Mouse (Mus musculus): ENCODE data around the gene Mrps18b.
"Not testable (repeated sequence)": the region's sequence is repeated elsewhere in the genome, so short reads cannot be mapped to it uniquely, and the experiment has no call there.

The Mrps18b gene

DNA sequence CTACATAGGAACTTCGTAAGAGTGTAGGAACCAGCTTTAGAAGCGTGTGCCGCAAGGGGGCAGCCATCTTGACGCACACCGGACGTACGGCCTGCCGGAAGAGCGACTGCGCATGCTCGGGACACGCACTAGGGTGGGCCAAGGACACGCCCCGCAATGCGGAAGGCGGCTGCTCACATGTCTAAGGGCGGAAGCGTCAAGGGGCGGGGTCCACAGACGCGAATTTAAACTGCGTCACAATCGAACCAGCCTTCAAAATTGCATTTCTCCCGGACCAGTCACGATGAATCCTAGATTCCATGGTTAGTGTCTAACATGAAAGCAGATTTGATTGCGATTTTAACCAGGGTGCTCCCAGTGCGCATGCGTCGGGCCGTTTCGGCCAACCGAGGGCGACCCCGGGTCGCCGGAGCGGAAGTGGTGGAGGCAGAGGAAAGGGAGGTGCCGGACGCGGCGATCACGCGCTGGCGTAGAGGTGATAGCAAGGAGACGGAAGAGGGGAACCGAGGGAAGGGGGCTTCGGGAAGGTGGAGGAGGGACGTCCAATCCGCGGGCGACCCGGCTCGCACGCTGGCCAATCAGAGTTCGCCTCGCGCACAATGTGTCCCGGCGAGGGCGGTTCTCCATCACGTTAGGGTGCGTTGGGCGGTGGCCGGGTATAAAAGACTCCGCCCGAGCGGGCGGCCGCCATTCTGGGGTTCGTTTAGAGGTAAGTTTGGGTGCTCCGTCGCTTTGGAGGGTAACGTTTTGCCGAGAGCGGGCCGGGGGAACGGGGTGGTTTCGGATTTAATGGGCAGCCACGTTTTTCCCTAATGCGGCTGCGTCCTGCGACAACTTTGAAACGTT, at the start of gene Mrps18b, which contains the start of gene Ppp1r10:
Gene Mrps18b, minus strand, starts transcription at position 93 of the 846 bp plus-strand sequence.
Gene Ppp1r10, plus strand, starts transcription at position 138 of the 846 bp plus-strand sequence.
- peak; percentile 100 for DNase-seq

- DNase-seq, result no peak
These were observed 47.1 kb upstream of the Mrps18b start for GRCm38 (mm10) chr17:35963279-35963678.

DNA sequence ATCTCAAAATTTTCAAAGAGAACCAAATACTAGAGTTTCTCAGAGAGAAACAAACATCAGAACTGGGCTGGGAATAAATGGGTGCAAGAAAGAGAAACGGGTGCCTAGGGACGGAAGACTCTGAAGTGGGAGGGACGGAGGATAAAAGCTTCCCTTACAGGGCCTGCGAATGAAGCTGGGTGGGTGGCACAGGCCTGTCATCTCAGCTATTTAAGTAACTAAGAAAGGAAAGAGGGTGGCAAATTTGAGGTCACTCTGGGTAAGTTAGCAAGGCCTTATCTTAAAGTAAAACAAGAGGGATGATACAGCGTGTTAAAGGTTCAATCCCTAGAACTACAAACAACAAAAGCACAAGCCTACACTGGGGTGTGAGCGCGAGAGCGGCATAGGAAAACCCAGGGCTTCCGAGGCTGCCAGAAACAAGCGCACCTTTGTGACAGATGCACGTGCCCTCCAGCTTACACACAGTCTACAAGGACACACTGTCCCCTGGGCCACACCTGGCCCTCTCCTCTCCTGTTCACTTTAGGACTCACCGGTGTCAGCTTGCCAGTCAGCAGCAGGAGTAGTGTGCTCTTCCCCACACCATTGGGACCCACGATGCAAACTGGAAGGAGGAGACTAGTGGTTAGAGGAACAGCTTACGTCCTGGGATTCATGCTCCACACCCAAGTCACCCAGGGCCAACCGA, 42.5 kb upstream of the Mrps18b start:
- no peak for DNase-seq

- no peak for DNase-seq
These were observed 38.5 kb upstream of the Mrps18b start for GRCm38 (mm10) chr17:35954665-35955064.

GRCm38 (mm10) chr17:35952559-35952958, 36.4 kb upstream of the Mrps18b start:
- not testable (repeated sequence) for DNase-seq

DNA sequence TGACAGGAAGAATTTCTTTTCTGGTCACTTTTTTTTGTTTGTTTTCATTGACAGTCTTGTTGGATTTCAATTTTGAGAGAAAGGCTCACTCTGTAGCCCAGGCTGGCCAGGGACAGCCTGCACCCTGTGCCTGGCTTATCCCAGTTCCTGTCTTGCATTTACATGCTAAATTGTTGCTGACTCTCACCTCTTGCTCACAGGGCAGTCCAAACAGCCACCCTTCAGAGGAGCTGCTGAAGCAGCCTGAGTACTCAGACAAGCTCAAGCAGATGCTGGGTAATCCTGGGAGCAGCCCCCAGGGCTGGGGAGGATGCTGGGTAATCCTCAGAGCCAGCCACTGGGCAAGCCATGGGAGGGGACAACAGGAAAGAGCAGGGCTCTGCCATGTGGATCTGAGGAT, 34.8 kb upstream of the Mrps18b start:
- DNase-seq, result not testable (repeated sequence)

GRCm38 (mm10) chr17:35939941-35940340, 23.8 kb upstream of the Mrps18b start:
- DNase-seq, result no peak

DNA sequence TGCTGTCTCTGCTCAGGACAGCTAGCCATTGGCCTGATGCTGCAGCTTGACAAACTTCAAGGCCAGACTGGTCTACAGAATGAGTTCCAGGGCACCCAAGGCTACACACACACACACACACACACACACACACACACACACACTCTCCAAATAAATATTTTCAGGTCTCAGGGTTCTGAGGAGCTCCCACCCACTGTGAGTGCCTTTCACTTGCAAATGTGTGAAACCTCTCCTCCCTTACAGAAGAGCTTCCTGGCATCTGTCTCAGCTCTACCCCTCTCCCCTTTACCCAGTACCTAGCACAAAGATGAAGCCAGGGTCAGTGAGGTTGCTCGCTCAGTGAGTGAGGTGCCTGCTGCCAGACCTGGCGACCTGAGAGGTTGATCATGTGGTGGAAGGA, 22.9 kb upstream of the Mrps18b start:
- DNase-seq, result no peak

DNA sequence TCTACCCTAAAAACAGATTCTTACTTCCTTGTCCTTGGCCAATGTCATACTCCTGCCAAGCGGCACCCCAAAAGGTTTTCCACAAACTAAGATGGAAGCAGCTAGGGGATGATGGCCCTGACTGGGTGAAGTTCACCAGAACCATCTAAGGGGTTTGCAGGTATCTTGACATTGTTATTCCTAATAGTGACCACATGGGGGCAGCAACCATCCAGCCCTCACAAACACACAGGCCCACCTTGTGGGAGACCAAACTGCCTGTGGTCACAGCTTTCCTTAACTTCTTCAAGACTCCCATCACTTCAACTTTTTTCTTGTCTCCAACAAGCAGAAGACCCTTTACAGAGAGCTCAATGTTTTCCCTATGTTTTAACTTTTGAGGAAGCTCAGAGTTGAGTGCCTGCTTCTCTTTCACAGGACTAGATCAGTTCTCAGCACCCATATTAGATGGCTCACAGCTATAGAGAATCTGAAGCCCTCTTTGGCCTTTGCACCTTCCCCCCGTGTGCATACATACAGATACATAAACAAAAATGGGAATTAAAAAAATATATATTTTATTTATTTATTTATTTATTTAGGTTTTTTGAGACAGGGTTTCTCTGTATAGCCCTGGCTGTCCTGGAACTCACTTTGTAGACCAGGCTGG, 21.6 kb upstream of the Mrps18b start:
- DNase-seq, result no peak

GRCm38 (mm10) chr17:35935763-35936162, 19.6 kb upstream of the Mrps18b start:
- DNase-seq, result not testable (repeated sequence)

DNA sequence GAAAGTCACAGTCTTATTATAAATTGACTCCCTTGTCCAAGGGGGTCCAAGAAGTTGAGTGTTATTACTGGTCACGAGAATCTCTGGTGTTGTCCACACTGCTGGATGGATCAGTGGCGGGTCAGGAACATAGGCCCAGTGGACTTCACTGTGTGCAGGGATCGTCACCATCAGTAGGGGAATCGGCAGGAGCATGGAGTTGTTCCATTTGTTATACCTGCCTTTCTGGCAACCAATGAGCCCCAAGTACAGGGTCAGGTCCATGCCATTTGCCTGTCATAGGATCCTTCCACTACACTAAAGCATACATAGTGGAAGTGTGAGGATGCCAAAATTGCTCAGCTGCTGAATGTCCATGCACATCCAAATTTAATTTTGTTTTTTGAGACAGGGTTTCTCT, 16.4 kb upstream of the Mrps18b start:
- DNase-seq, result no peak

DNA sequence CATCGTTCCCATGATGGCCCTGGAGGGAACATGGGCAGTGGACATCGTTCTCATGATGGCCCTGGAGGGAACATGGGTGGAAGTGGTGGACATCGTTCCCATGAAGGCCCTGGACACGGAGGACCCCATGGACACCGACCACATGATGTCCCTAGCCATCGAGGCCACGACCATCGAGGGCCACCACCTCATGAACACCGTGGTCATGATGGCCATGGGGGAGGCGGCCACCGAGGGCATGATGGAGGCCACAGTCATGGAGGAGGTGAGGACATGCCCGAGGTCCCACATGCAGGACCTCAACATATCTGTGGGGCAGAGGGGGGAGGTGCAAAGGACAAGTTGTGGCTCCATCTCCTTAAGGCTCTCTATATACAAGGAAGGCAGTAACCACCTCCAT, 14.4 kb upstream of the Mrps18b start:
- no peak for DNase-seq

GRCm38 (mm10) chr17:35929534-35929933, 13.3 kb upstream of the Mrps18b start:
- DNase-seq, result no peak

- DNase-seq, result no peak
These were observed 11.3 kb upstream of the Mrps18b start for GRCm38 (mm10) chr17:35927471-35927870.

GRCm38 (mm10) chr17:35923281-35923680, 7.1 kb upstream of the Mrps18b start:
- no peak for DNase-seq

DNA sequence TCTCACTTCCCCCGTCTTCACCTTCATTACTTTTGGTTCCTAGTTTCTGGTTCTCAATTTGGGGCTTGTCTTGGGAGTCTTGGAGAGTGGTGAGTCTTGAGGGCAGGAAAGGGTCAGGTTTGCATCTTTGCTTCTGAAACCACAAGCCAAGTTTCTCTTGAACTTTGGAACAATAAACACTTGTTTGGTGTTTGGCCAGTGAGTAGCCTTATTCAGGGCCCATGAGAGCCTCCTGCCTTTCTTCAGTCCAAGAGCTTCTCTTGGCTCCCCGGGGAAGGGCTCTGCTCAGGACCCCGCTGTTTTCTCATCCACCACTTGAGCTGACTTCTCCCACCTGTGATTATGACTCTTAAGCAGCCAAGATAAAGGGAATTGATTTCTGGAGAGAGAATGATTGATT, 6.4 kb upstream of the Mrps18b start:
- no peak for DNase-seq

- DNase-seq, result no peak
These were observed 5.5 kb upstream of the Mrps18b start for GRCm38 (mm10) chr17:35921710-35922109.

- DNase-seq, result no peak
These were observed 4.8 kb upstream of the Mrps18b start for GRCm38 (mm10) chr17:35920862-35921562.

DNA sequence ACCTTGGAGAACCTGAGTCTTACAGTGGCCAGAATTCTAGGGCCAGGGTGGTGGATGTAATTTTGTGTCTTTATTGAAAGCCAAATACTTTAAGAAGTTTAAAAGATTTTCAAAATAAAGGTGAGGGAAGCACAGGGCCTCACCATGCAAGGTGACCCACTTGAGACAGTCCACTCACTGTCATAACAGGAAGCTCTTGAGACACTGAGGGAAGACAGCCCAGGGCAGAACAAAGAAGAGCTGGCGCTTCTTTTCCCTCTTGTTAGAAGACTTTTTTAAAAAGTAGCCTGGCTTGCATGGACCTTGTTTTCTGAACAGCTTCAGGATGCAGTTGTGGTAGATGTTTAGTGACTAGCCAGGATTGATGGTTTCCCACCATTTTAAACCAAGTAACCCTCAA, 4.2 kb upstream of the Mrps18b start:
- DNase-seq, result no peak

DNA sequence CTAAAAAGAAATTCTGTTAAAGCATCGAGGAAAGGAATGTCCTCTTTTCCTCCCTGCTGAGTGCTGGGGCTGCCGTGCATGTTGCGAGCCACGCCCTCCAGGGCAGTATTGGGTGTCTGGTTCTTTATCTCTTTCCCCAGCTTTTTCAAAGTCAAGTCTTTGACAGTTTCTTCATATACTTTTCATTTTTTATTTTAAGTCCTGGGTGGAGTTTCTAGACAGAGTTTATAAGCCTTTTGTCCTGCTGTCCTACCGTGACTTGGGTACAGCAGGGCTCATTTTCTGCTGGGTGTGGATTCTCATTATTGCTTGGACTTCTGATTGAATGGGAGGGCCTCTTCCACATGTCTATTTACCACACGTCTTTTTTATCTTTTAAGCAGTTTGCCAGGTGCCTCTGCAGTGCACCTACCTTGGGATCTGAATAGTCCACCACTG, 3.7 kb upstream of the Mrps18b start:
- no peak for DNase-seq

DNA sequence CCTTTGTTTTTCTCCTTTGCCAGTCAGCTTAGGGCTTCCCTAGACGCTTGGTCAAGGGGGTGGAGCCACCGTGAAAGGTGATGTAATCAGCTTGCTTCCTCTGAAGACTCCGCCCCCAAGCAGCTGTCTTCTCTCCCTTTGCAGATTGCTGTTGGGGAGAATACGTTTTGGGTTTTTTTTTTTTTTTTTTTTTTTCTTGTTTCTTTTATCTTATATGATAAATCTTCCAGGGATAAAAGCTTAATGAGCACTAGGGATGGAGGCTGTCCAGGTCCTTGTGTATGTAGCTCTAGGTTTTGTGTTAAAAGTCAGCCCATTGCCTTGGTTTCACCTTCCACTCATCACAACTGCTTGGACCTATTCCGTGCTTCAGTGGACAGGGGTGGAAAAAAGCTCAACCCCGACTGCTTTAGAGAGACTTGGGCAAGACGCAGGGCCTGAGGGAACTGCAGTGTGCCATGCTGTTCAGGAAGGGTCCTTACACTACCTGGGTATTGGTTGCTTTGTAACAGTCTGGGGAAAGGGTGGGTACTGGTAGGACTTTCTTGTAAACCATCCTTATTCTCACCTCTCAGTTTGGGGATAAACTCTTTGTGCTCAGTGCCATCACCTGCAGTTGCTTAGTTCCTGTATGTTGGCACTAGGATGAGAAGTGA, 3.0 kb upstream of the Mrps18b start:
- peak; percentile 92 for DNase-seq
